Mouse (Mus musculus): ENCODE data around the gene Dld. TPM values are rescaled to one million over a fixed set of nuclear protein-coding genes. Genes with fewer than 3 reads are reported as not detected.

Gene Dld
- total and polyA plus RNA-seq, 3 experiments: 112 to 229 (median 131) TPM

DNA sequence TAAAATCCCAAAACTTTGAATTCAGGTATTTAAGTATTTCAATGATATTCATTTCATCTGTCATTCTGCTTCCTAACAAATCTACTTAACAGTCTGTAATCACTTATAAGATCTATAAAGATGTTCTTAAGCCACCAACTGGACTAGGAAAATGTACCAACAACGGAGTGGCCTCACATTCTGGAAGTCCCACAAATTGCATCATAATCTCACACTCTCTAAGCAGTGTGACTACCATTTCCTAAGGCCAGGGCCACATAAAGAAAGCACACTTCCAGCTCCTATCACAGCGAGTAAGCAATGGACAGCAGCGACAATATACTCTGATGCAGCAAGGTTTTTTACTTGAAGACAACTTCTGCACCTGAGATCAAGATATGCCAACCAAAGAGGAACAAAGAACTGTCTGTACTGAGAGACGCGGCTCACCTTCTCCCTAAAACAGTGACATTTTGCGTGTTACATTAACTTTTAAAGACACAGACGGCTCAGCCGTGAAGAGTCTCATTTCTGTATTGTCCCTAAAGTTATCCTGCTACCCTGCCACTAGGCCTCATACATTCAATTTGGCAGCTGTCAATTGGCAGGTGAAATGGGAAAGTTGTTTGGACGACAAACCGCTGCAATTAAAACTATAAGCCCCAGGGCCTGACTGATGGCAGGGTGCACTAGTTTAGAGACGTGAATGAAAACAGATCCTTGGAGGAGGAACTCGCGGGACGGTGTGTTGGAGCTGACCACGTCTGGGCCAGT, 886 bp downstream of the Dld start:
- DNase-seq (ENCODE audit: low read depth, low spot score): peak; percentile 64
- Histone ChIP-seq H3K9me3 (replicated peaks; ENCODE audit: insufficient read depth, low read length) (no peaks in the 10 kb centered on the region), H3K4me3 (ENCODE audit: control insufficient read depth in 1 of 2, insufficient read depth in 1 of 2, low read depth in 2 of 2, low read length in 2 of 2) (peak overlapping the region; percentile 83 to 93), H3K27me3 (ENCODE audit: control insufficient read depth in 1 of 2, insufficient read depth in 2 of 2, low read length in 2 of 2) (no peaks in the 10 kb centered on the region), H3K9ac (ENCODE audit: control insufficient read depth, low read depth, low read length, poor library complexity, severe bottlenecking) (peak overlapping the region; percentile 94), H3K79me2 (ENCODE audit: control insufficient read depth, insufficient read depth, low read length, poor library complexity) (peaks cover 23% of the 10 kb centered on the region), H3K27ac (ENCODE audit: control insufficient read depth, low read depth, low read length) (peak overlapping the region; percentile 59), H3K4me1 (ENCODE audit: control insufficient read depth in 1 of 2, insufficient read depth in 2 of 2, low read length in 2 of 2) (peaks cover 0 to 7% of the 10 kb centered on the region in 2 experiments; a peak in 2 of 4 replicates), H3K36me3 (ENCODE audit: control insufficient read depth in 1 of 2, insufficient read depth in 2 of 2, low read length in 2 of 2) (peaks cover 11 to 15% of the 10 kb centered on the region in 2 experiments)
- TF ChIP-seq ETS1 (IDR thresholded peaks at IDR 0.05; ENCODE audit: low read depth, low read length) (no peak), GATA1 (IDR thresholded peaks at IDR 0.05; ENCODE audit: low read depth, low read length) (peak; percentile 8; the same call in 1 of the 2 replicates), MAFK (IDR thresholded peaks at IDR 0.05; ENCODE audit: borderline replicate concordance, low read depth, low read length) (no peak), MXI1 (IDR thresholded peaks at IDR 0.05; ENCODE audit: low read depth, low read length) (peak; percentile 2; the same call in 1 of the 2 replicates), SIN3A (IDR thresholded peaks at IDR 0.05; ENCODE audit: low read length) (peak; percentile 18; the same call in 1 of the 2 replicates), GABPA (IDR thresholded peaks at IDR 0.05; ENCODE audit: low read depth, low read length) (no peak), MAX (IDR thresholded peaks at IDR 0.05; ENCODE audit: low read length) (no peak), SMC3 (IDR thresholded peaks at IDR 0.05; ENCODE audit: low read depth, low read length) (no peak), ZMIZ1 (IDR thresholded peaks at IDR 0.05; ENCODE audit: low read depth, low read length) (no peak), BHLHE40 (IDR thresholded peaks at IDR 0.05; ENCODE audit: borderline replicate concordance, low read depth, low read length) (no peak)

DNA sequence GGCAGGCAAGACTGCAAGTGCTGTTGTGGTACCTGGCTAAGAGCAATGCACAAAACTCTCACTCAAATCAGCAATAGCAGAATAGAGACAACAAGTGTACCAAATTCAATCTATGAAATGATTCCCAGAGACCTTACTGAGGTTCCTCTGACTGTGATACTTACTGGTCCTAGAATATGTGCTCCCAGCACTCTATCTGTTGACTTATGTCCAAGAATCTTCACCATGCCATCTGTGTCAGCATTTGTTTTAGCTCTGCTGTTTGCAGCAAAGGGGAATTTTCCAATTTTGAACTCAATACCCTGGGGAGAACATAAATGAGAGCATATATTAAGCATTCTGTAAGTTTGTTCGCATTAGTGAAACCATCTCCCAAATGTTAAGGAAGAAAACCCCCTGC, 18.0 kb downstream of the Dld start:
- TF ChIP-seq MAFK (IDR thresholded peaks at IDR 0.05; ENCODE audit: borderline replicate concordance, low read depth, low read length) (no peak), SIN3A (IDR thresholded peaks at IDR 0.05; ENCODE audit: low read length) (no peak), ELF1 (IDR thresholded peaks at IDR 0.05; ENCODE audit: low read depth, low read length) (no peak), ZKSCAN1 (IDR thresholded peaks at IDR 0.05; ENCODE audit: low read depth, low read length) (no peak), CTCF (IDR thresholded peaks at IDR 0.05 in 2 of 3, conservative IDR thresholded peaks at IDR 0.05 in 1 of 3; ENCODE audit: control insufficient read depth in 1 of 3, insufficient read depth in 1 of 3, low read depth in 2 of 3, low read length in 3 of 3, poor library complexity in 1 of 3, severe bottlenecking in 1 of 3) (no peak), TBP (IDR thresholded peaks at IDR 0.05; ENCODE audit: low read depth, low read length) (no peak), CHD1 (IDR thresholded peaks at IDR 0.05; ENCODE audit: low read depth, low read length) (no peak), TAL1 (IDR thresholded peaks at IDR 0.05; ENCODE audit: low read length) (no peak), ZMIZ1 (IDR thresholded peaks at IDR 0.05; ENCODE audit: low read depth, low read length) (no peak), ZC3H11A (IDR thresholded peaks at IDR 0.05; ENCODE audit: low read depth, low read length) (no peak), MEF2A (IDR thresholded peaks at IDR 0.05; ENCODE audit: extremely low read depth, insufficient replicate concordance, low read depth, low read length, poor library complexity, severe bottlenecking) (no peak), E2F4 (IDR thresholded peaks at IDR 0.05; ENCODE audit: borderline replicate concordance, low read depth, low read length) (no peak), MAX (IDR thresholded peaks at IDR 0.05; ENCODE audit: low read length) (no peak)

More for the DNA sequence above, 18.0 kb downstream of the Dld start:
- no peak for DNase-seq (ENCODE audit: low read depth, low spot score)
- H3K4me1 ChIP-seq (ENCODE audit: control insufficient read depth in 1 of 2, insufficient read depth in 2 of 2, low read length in 2 of 2): no peaks in the 10 kb centered on the region
- peaks cover 0 to 27% of the 10 kb centered on the region in 2 experiments; a peak in 2 of 4 replicates for H3K36me3 ChIP-seq (ENCODE audit: control insufficient read depth in 1 of 2, insufficient read depth in 2 of 2, low read length in 2 of 2)
- no peaks in the 10 kb centered on the region for H3K27me3 ChIP-seq (ENCODE audit: control insufficient read depth in 1 of 2, insufficient read depth in 2 of 2, low read length in 2 of 2)
- no peaks in the 10 kb centered on the region for H3K9me3 ChIP-seq (replicated peaks; ENCODE audit: insufficient read depth, low read length)
- H3K27ac ChIP-seq (ENCODE audit: control insufficient read depth, low read depth, low read length): no peak overlapping the region
- H3K9ac ChIP-seq (ENCODE audit: control insufficient read depth, low read depth, low read length, poor library complexity, severe bottlenecking): no peak overlapping the region
- no peak overlapping the region for H3K4me3 ChIP-seq (ENCODE audit: control insufficient read depth in 1 of 2, insufficient read depth in 1 of 2, low read depth in 2 of 2, low read length in 2 of 2)
- no peaks in the 10 kb centered on the region for H3K79me2 ChIP-seq (ENCODE audit: control insufficient read depth, insufficient read depth, low read length, poor library complexity)
